Mouse (Mus musculus): ENCODE results near the gene Atpaf2. TPM values are rescaled to one million over a fixed set of nuclear protein-coding genes. Genes with fewer than 3 reads are reported as not detected.

Gene Atpaf2
- total RNA-seq, 2 experiments from 2014 or later: 24.4 to 50.7 TPM

DNA sequence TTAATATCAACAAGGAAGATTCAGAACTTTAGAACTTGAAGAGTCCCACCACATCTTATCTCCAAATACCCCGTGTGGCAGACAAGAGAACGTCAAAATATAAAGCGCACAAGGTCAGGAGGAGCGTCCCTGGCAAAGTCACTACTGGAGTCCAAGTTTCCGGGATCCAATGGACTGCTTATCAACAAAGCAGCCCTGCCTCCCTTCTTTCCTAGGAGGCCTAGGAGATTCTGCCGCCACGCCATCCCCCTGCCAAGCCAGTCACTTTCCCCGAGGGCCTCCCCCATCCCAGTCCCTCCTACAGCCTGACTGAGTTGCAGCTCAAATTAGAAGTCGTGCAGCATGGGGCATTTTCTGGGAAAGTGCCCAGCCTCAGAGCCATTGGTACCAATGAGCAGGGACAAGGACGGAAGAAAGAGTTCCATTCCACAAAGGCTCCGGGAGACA is 66.3 kb downstream of the Atpaf2 start:
- ATAC-seq (replicated peaks; ENCODE audit: poor library complexity): no peak

GRCm38 (mm10) chr11:60351388-60351787 is 66.9 kb downstream of the Atpaf2 start:
- ATAC-seq (replicated peaks; ENCODE audit: poor library complexity): no peak

Other genes starting within 250 kb of the Atpaf2 start
- gene Srebf1, start 195.9 kb downstream of the Atpaf2 start, total RNA-seq (2015): 20.9 and 23.3 TPM in 2 replicates
- 20.6 and 29.3 TPM in 2 replicates for gene Srebf1, start 195.9 kb downstream of the Atpaf2 start, total RNA-seq (2017)
- 6.8 and 9.0 TPM in 2 replicates for gene Tom1l2, start 65.6 kb downstream of the Atpaf2 start, total RNA-seq (2015)
- 4.5 and 4.8 TPM in 2 replicates for gene Tom1l2, start 65.6 kb downstream of the Atpaf2 start, total RNA-seq (2017)
- gene Drc3, start 65.1 kb downstream of the Atpaf2 start, total RNA-seq (2015): 0.37 TPM in 1 of 2 replicates, not detected in the other
- 0.24 and 4.3 TPM in 2 replicates for gene Drc3, start 65.1 kb downstream of the Atpaf2 start, total RNA-seq (2017)
- 26.4 and 32.7 TPM in 2 replicates for gene Gid4, start 1.3 kb downstream of the Atpaf2 start, total RNA-seq (2015)
- gene Gid4, start 1.3 kb downstream of the Atpaf2 start, total RNA-seq (2017): 28.6 and 35.4 TPM in 2 replicates
- gene Drg2, start 36.1 kb upstream of the Atpaf2 start, total RNA-seq (2015): 34.4 and 39.0 TPM in 2 replicates
- gene Drg2, start 36.1 kb upstream of the Atpaf2 start, total RNA-seq (2017): 57.7 and 58.8 TPM in 2 replicates
- 0.02 TPM in 2 replicates for gene Myo15, start 50.9 kb upstream of the Atpaf2 start, total RNA-seq (2015)
- 0.07 TPM in 1 of 2 replicates, not detected in the other for gene Myo15, start 50.9 kb upstream of the Atpaf2 start, total RNA-seq (2017)
- gene Alkbh5, start 117.9 kb upstream of the Atpaf2 start, total RNA-seq (2015): 29.8 and 30.5 TPM in 2 replicates
- gene Alkbh5, start 117.9 kb upstream of the Atpaf2 start, total RNA-seq (2017): 26.8 and 29.3 TPM in 2 replicates